Mouse (Mus musculus) liver, embryonic 14.5 days (tissue): ENCODE results near the gene Nr1h4. TPM values are rescaled to one million over a fixed set of nuclear protein-coding genes. Genes with fewer than 3 reads are reported as not detected.

Experiments
- ATAC-seq: fragments of 200-750 bp; cut with Nextera tagmentation; 2 replicates; pipeline ENCODE4 v1.8.0; 2017; ENCODE audit warnings: moderate number of reproducible peaks, mild to moderate bottlenecking, moderate library complexity; ENCODE audit not compliant: insufficient read depth
- DNase-seq, 3 experiments: peaks; one replicate each; pipeline ENCODE4 v3.0.0-alpha.2; 2012 to 2013; ENCODE audit warnings: low read depth in 3 of 3, low spot score in 3 of 3
- H3K27ac ChIP-seq: fragments of 300-500 bp; sonication (generic); 2 replicates; pipeline ENCODE4 v1.5.1; 2014; ENCODE audit warnings: moderate library complexity, mild to moderate bottlenecking, control low read depth, inconsistent platforms
- H3K27me3 ChIP-seq: fragments of 300-500 bp; sonication (generic); 2 replicates; pipeline ENCODE4 v1.6.1; 2014; ENCODE audit warnings: mild to moderate bottlenecking, low read length, moderate library complexity; ENCODE audit not compliant: control insufficient read depth, insufficient read depth
- H3K36me3 ChIP-seq: fragments of 300-500 bp; sonication (generic); replicated peaks from 2 replicates; pipeline ENCODE4 v1.6.1; 2014; ENCODE audit warnings: low read depth; ENCODE audit not compliant: control insufficient read depth, insufficient read depth
- H3K4me1 ChIP-seq, 2 experiments: fragments of 200-500 bp in 1 of 2; fragments of 300-500 bp in 1 of 2; sonication (generic) in 1 of 2; replicated peaks; 2 replicates each; pipeline ENCODE4 v1.6.1; 2012 to 2014; ENCODE audit warnings: antibody characterized with exemption in 1 of 2, inconsistent platforms in 1 of 2, low read length in 1 of 2; ENCODE audit not compliant: control insufficient read depth in 2 of 2, insufficient read depth in 2 of 2
- H3K4me2 ChIP-seq: fragments of 300-500 bp; sonication (generic); 2 replicates; pipeline ENCODE4 v1.6.1; 2014; ENCODE audit warnings: low read depth, mild to moderate bottlenecking, control low read depth, moderate library complexity
- H3K4me3 ChIP-seq, 2 experiments: fragments of 200-500 bp in 1 of 2; fragments of 300-500 bp in 1 of 2; sonication (generic) in 1 of 2; 2 replicates each; pipeline ENCODE4 v1.5.1; 2012 to 2014; ENCODE audit warnings: low read depth in 2 of 2, low read length in 2 of 2, mild to moderate bottlenecking in 2 of 2, control low read depth in 1 of 2, inconsistent platforms in 1 of 2, moderate library complexity in 1 of 2; ENCODE audit not compliant: insufficient read depth in 1 of 2
- H3K9ac ChIP-seq: fragments of 300-500 bp; sonication (generic); replicated peaks from 2 replicates; pipeline ENCODE4 v1.6.1; 2014; ENCODE audit warnings: mild to moderate bottlenecking, control low read depth, moderate library complexity
- H3K9me3 ChIP-seq: fragments of 300-500 bp; sonication (generic); 2 replicates; pipeline ENCODE4 v1.6.1; 2016; ENCODE audit warnings: low read length, mixed read lengths; ENCODE audit not compliant: control insufficient read depth
- CTCF ChIP-seq: IDR thresholded peaks from 2 replicates; pipeline ENCODE4 v1.5.1; 2016; ENCODE audit warnings: antibody characterized with exemption, low read depth, control low read depth
- EP300 ChIP-seq: IDR thresholded peaks from 2 replicates; pipeline ENCODE4 v1.6.1; 2016; ENCODE audit warnings: antibody characterized with exemption, low read depth
- WGBS: fragments of 180-500 bp; shearing (Covaris S2); extraction: QIAGEN DNeasy Blood & Tissue Kit; methylation state at CpG from one replicate; pipeline ENCODE4 v1.1.7; 2014; ENCODE audit not compliant: insufficient replicate concordance; 5-methylcytosine and 5-hydroxymethylcytosine counted together
- polyA plus RNA-seq, 2 experiments: library from polyadenylated mRNA; depleted of rRNA in 1 of 2; stranded (reverse) in 1 of 2; unstranded in 1 of 2; fragments of >200 nt; fragmentation: Nextera tagmentation in 1 of 2; extraction: Ambion mirVana in 1 of 2; gene quantifications; 2 replicates each; pipeline versions ENCODE4 v1.2.1 to v1.2.3; 2012 to 2014

Gene Nr1h4
- polyA plus RNA-seq, 2 experiments = 2.9 to 3.9 TPM

GRCm38 (mm10) chr10:89478766-89479165, 54.6 kb downstream of the Nr1h4 start:
- DNase-seq (no peak), ATAC-seq (no peak)
- H3K36me3 ChIP-seq = no peaks in the 10 kb centered on the region
- no peak overlapping the region for H3K4me3 ChIP-seq
- no peaks in the 10 kb centered on the region for H3K27me3 ChIP-seq
- peaks cover 0 to under 1% of the 10 kb centered on the region in 2 experiments; a peak in 2 of 4 replicates for H3K4me1 ChIP-seq
- no peak overlapping the region for H3K9ac ChIP-seq
- no peaks in the 10 kb centered on the region for H3K9me3 ChIP-seq
- WGBS = 64% methylated on average over 8 of the region's 8 CpGs
- H3K27ac ChIP-seq = no peak overlapping the region
- no peak for TF ChIP-seq CTCF
- no peak for TF ChIP-seq EP300
- no peak overlapping the region for H3K4me2 ChIP-seq

GRCm38 (mm10) chr10:89470596-89471353, 62.6 kb downstream of the Nr1h4 start:
- H3K9ac ChIP-seq = no peak overlapping the region
- no peaks in the 10 kb centered on the region for H3K9me3 ChIP-seq
- DNase-seq = no peak
- no peaks in the 10 kb centered on the region for H3K4me1 ChIP-seq
- no peak for ATAC-seq
- H3K4me2 ChIP-seq = no peak overlapping the region
- H3K27me3 ChIP-seq = no peaks in the 10 kb centered on the region
- no peak for TF ChIP-seq EP300
- no peak for TF ChIP-seq CTCF
- H3K36me3 ChIP-seq = no peaks in the 10 kb centered on the region
- no peak overlapping the region for H3K4me3 ChIP-seq
- WGBS = 50% methylated on average over 7 of the region's 7 CpGs
- no peak overlapping the region for H3K27ac ChIP-seq

- H3K4me3 ChIP-seq = no peak overlapping the region
- H3K27ac ChIP-seq = no peak overlapping the region
- no peaks in the 10 kb centered on the region for H3K27me3 ChIP-seq
- WGBS = 43% methylated on average over 4 of the region's 4 CpGs
- no peak for DNase-seq
- H3K4me2 ChIP-seq = no peak overlapping the region
- TF ChIP-seq CTCF (no peak), EP300 (no peak)
- no peaks in the 10 kb centered on the region for H3K9me3 ChIP-seq
- H3K9ac ChIP-seq = no peak overlapping the region
- H3K36me3 ChIP-seq = no peaks in the 10 kb centered on the region
- no peaks in the 10 kb centered on the region; a peak in 1 of 4 replicates for H3K4me1 ChIP-seq
- ATAC-seq = no peak
Measured at GRCm38 (mm10) chr10:89464760-89465405, 68.5 kb downstream of the Nr1h4 start.

- Histone ChIP-seq H3K27ac (no peak overlapping the region), H3K9me3 (no peaks in the 10 kb centered on the region), H3K4me3 (no peak overlapping the region), H3K4me1 (peaks cover 0 to 5% of the 10 kb centered on the region in 2 experiments; a peak in 2 of 4 replicates), H3K27me3 (no peaks in the 10 kb centered on the region), H3K9ac (no peak overlapping the region), H3K4me2 (no peak overlapping the region), H3K36me3 (no peaks in the 10 kb centered on the region)
- 54% methylated on average over 11 of the region's 11 CpGs for WGBS
- ATAC-seq (no peak), DNase-seq (no peak)
- no peak for TF ChIP-seq CTCF
- TF ChIP-seq EP300 = no peak
Measured at GRCm38 (mm10) chr10:89462890-89463289, 70.5 kb downstream of the Nr1h4 start.

GRCm38 (mm10) chr10:89461856-89462507, 71.4 kb downstream of the Nr1h4 start:
- H3K9me3 ChIP-seq = no peaks in the 10 kb centered on the region
- H3K27ac ChIP-seq = no peak overlapping the region
- H3K4me3 ChIP-seq = no peak overlapping the region
- H3K4me1 ChIP-seq = peaks cover 0 to 5% of the 10 kb centered on the region in 2 experiments; a peak in 2 of 4 replicates
- 16% methylated on average over 14 of the region's 14 CpGs for WGBS
- DNase-seq (peak; percentile 60 to 74 (median 67)), ATAC-seq (peak; percentile 33; the same call in 1 of the 2 replicates)
- TF ChIP-seq CTCF = peak; percentile 73
- TF ChIP-seq EP300 = no peak
- H3K27me3 ChIP-seq = no peaks in the 10 kb centered on the region
- H3K9ac ChIP-seq = no peak overlapping the region
- H3K4me2 ChIP-seq = peak overlapping the region; percentile 19; the same call in 1 of the 2 replicates
- no peaks in the 10 kb centered on the region for H3K36me3 ChIP-seq
